Mouse (Mus musculus): ENCODE data around the gene Arhgap15. TPM values are rescaled to one million over a fixed set of nuclear protein-coding genes. Genes with fewer than 3 reads are reported as not detected.

Arhgap15 gene
- polyA plus RNA-seq, 1 experiment from 2014 or later: 0.95 TPM

- Histone ChIP-seq H3K4me1 (replicated peaks; ENCODE audit: control insufficient read depth, insufficient read depth, low read length) (no peaks in the 10 kb centered on the region; the same call in 1 of the 2 replicates), H3K9ac (replicated peaks; ENCODE audit: low read depth, low read length) (no peak overlapping the region), H3K4me2 (ENCODE audit: low read length) (no peak overlapping the region), H3K9me3 (ENCODE audit: control insufficient read depth, low read length) (no peaks in the 10 kb centered on the region), H3K36me3 (ENCODE audit: control insufficient read depth, insufficient read depth) (no peaks in the 10 kb centered on the region), H3K27me3 (replicated peaks; ENCODE audit: control insufficient read depth, insufficient read depth, low read length) (no peaks in the 10 kb centered on the region), H3K4me3 (replicated peaks; ENCODE audit: low read length) (no peak overlapping the region), H3K27ac (ENCODE audit: low read length) (no peak overlapping the region)
- 68% methylated on average over 2 of the region's 2 CpGs for WGBS
- no peak for ATAC-seq
Measured at GRCm38 (mm10) chr2:44411660-44412059, 663.0 kb downstream of the Arhgap15 start.

GRCm38 (mm10) chr2:44416331-44416730 lies 667.7 kb downstream of the Arhgap15 start:
- Histone ChIP-seq H3K36me3 (ENCODE audit: control insufficient read depth, insufficient read depth) (no peaks in the 10 kb centered on the region), H3K27ac (ENCODE audit: low read length) (no peak overlapping the region), H3K27me3 (replicated peaks; ENCODE audit: control insufficient read depth, insufficient read depth, low read length) (no peaks in the 10 kb centered on the region), H3K9ac (replicated peaks; ENCODE audit: low read depth, low read length) (no peak overlapping the region), H3K4me1 (replicated peaks; ENCODE audit: control insufficient read depth, insufficient read depth, low read length) (peaks cover 3% of the 10 kb centered on the region; the same call in 1 of the 2 replicates), H3K4me2 (ENCODE audit: low read length) (no peak overlapping the region), H3K9me3 (ENCODE audit: control insufficient read depth, low read length) (no peaks in the 10 kb centered on the region), H3K4me3 (replicated peaks; ENCODE audit: low read length) (no peak overlapping the region)
- no peak for ATAC-seq
- WGBS: 87% methylated on average over 4 of the region's 4 CpGs

DNA sequence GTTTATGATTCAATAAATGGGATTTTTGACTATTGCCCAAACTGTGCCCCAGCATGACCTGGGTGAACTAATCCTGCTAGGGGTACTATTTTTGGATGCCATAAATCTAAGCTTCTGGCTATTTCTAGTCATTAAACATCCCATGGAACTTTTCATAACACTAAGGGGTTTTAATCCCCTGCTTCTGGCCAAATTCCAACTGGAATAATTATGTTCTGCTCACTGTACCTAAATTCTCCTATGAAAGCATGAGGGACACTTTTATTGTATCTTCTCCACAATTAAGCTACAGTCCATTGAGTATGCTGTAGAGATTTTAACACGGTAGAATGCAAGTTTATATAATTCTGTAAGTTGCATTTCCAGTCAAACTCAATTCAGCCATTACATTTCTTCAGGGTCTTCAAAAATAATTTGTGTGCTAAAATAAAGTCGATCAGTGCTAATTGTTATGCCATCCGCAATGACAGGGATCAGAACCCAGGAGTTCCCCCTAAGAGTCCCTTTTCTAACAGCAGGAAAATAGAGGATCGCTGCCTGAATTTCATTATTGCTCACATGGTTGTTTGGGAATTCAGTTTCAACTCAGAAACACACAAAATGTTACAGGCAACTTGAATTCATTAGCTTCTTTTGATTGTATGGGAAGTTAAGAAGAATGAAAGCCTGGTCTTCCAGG lies 671.1 kb downstream of the Arhgap15 start:
- Histone ChIP-seq H3K4me3 (replicated peaks; ENCODE audit: low read length) (no peak overlapping the region), H3K36me3 (ENCODE audit: control insufficient read depth, insufficient read depth) (no peaks in the 10 kb centered on the region), H3K9me3 (ENCODE audit: control insufficient read depth, low read length) (no peaks in the 10 kb centered on the region), H3K4me2 (ENCODE audit: low read length) (no peak overlapping the region), H3K4me1 (replicated peaks; ENCODE audit: control insufficient read depth, insufficient read depth, low read length) (peaks cover 3% of the 10 kb centered on the region; the same call in 1 of the 2 replicates), H3K27me3 (replicated peaks; ENCODE audit: control insufficient read depth, insufficient read depth, low read length) (no peaks in the 10 kb centered on the region), H3K27ac (ENCODE audit: low read length) (no peak overlapping the region), H3K9ac (replicated peaks; ENCODE audit: low read depth, low read length) (no peak overlapping the region)
- WGBS: 32% methylated on average over 4 of the region's 4 CpGs
- no peak for ATAC-seq

DNA sequence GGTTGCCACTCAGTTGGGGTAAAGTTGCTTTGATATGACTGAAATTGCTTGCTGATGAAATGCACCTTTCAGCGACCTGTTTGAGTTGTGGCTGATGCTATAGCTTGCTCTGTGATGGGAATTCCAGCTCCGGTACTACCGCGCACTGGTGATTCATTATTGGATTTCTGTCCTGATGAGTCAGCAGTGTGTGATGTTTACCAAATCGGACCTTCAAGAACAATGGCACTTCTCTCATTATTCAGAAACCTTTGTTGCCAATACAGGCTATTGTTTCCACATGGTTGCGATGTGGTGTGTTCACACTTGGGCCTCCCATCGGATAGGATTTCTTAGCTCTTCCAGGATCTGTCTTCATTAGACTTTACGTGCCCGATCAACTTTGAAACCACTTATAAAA lies 681.9 kb downstream of the Arhgap15 start:
- Histone ChIP-seq H3K9me3 (ENCODE audit: control insufficient read depth, low read length) (no peaks in the 10 kb centered on the region), H3K4me1 (replicated peaks; ENCODE audit: control insufficient read depth, insufficient read depth, low read length) (no peaks in the 10 kb centered on the region), H3K36me3 (ENCODE audit: control insufficient read depth, insufficient read depth) (no peaks in the 10 kb centered on the region), H3K4me2 (ENCODE audit: low read length) (no peak overlapping the region), H3K4me3 (replicated peaks; ENCODE audit: low read length) (no peak overlapping the region), H3K27me3 (replicated peaks; ENCODE audit: control insufficient read depth, insufficient read depth, low read length) (no peaks in the 10 kb centered on the region), H3K27ac (ENCODE audit: low read length) (no peak overlapping the region), H3K9ac (replicated peaks; ENCODE audit: low read depth, low read length) (no peak overlapping the region)
- 64% methylated on average over 9 of the region's 9 CpGs for whole genome bisulfite sequencing
- no peak for ATAC-seq

DNA sequence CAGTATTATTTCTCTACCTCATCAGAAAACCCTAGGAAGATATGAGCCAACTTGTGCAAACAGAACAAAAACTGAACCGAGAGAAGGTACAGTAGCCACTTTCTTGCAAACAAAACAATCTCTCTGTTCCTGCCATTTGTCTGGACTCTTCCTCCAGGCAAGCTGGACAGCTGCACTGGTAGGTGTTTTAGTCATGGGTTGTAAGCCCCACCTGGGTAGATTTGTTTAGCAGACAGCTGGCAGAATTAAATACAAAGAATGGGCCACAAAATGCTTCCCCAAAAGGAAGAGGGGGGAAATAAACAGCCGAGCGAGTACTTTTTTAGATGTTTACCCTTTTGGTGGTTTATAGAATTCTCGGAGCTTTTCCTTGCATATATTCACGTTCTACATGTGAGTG lies 688.0 kb downstream of the Arhgap15 start:
- Histone ChIP-seq H3K4me2 (ENCODE audit: low read length) (no peak overlapping the region), H3K27ac (ENCODE audit: low read length) (no peak overlapping the region), H3K36me3 (ENCODE audit: control insufficient read depth, insufficient read depth) (no peaks in the 10 kb centered on the region), H3K9me3 (ENCODE audit: control insufficient read depth, low read length) (no peaks in the 10 kb centered on the region; the same call in 1 of the 2 replicates), H3K27me3 (replicated peaks; ENCODE audit: control insufficient read depth, insufficient read depth, low read length) (no peaks in the 10 kb centered on the region), H3K4me3 (replicated peaks; ENCODE audit: low read length) (no peak overlapping the region), H3K4me1 (replicated peaks; ENCODE audit: control insufficient read depth, insufficient read depth, low read length) (peaks cover 8% of the 10 kb centered on the region; the same call in 1 of the 2 replicates), H3K9ac (replicated peaks; ENCODE audit: low read depth, low read length) (no peak overlapping the region)
- ATAC-seq: no peak
- 76% methylated on average over 5 of the region's 5 CpGs for whole genome bisulfite sequencing

- Histone ChIP-seq H3K9me3 (ENCODE audit: control insufficient read depth, low read length) (peaks cover 7% of the 10 kb centered on the region), H3K27me3 (replicated peaks; ENCODE audit: control insufficient read depth, insufficient read depth, low read length) (no peaks in the 10 kb centered on the region), H3K4me1 (replicated peaks; ENCODE audit: control insufficient read depth, insufficient read depth, low read length) (peaks cover 8% of the 10 kb centered on the region; the same call in 1 of the 2 replicates), H3K36me3 (ENCODE audit: control insufficient read depth, insufficient read depth) (no peaks in the 10 kb centered on the region), H3K9ac (replicated peaks; ENCODE audit: low read depth, low read length) (no peak overlapping the region), H3K27ac (ENCODE audit: low read length) (no peak overlapping the region), H3K4me3 (replicated peaks; ENCODE audit: low read length) (no peak overlapping the region), H3K4me2 (ENCODE audit: low read length) (no peak overlapping the region)
- WGBS: 55% methylated on average over 8 of the region's 8 CpGs
- no peak for ATAC-seq
Measured at GRCm38 (mm10) chr2:44437496-44438057, 689.0 kb downstream of the Arhgap15 start.

DNA sequence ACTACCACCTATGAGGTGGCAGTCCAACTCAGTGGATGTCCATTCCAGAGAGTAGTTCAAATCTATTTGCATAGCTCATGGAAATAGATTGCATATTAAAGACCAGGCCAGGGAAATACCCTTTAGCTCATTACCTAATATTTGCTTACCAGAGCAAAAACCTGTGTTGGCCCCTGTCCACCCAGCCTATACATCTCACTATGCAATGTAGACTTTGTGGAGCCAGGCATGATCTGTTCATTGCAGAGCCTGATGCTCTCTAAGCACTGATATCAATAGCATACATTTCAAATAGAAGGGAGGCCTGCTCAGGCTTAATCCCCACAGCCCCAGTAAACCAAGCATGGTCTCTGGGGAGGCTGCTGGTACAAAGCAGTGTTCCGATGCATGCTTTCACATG lies 689.4 kb downstream of the Arhgap15 start:
- H3K36me3 ChIP-seq (ENCODE audit: control insufficient read depth, insufficient read depth): no peaks in the 10 kb centered on the region
- WGBS: 88% methylated on average over 1 of the region's 1 CpGs
- ATAC-seq: no peak
- peaks cover 8% of the 10 kb centered on the region; the same call in 1 of the 2 replicates for H3K4me1 ChIP-seq (replicated peaks; ENCODE audit: control insufficient read depth, insufficient read depth, low read length)
- no peaks in the 10 kb centered on the region for H3K27me3 ChIP-seq (replicated peaks; ENCODE audit: control insufficient read depth, insufficient read depth, low read length)
- no peak overlapping the region for H3K4me3 ChIP-seq (replicated peaks; ENCODE audit: low read length)
- no peak overlapping the region for H3K4me2 ChIP-seq (ENCODE audit: low read length)
- no peak overlapping the region for H3K9ac ChIP-seq (replicated peaks; ENCODE audit: low read depth, low read length)
- no peak overlapping the region for H3K27ac ChIP-seq (ENCODE audit: low read length)
- H3K9me3 ChIP-seq (ENCODE audit: control insufficient read depth, low read length): peaks cover 7% of the 10 kb centered on the region

GRCm38 (mm10) chr2:44444938-44445337 lies 696.3 kb downstream of the Arhgap15 start:
- Histone ChIP-seq H3K4me1 (replicated peaks; ENCODE audit: control insufficient read depth, insufficient read depth, low read length) (no peaks in the 10 kb centered on the region), H3K27ac (ENCODE audit: low read length) (no peak overlapping the region), H3K4me3 (replicated peaks; ENCODE audit: low read length) (no peak overlapping the region), H3K36me3 (ENCODE audit: control insufficient read depth, insufficient read depth) (no peaks in the 10 kb centered on the region), H3K27me3 (replicated peaks; ENCODE audit: control insufficient read depth, insufficient read depth, low read length) (no peaks in the 10 kb centered on the region), H3K4me2 (ENCODE audit: low read length) (no peak overlapping the region), H3K9ac (replicated peaks; ENCODE audit: low read depth, low read length) (no peak overlapping the region), H3K9me3 (ENCODE audit: control insufficient read depth, low read length) (peaks cover 7% of the 10 kb centered on the region)
- no peak for ATAC-seq
- 84% methylated on average over 2 of the region's 2 CpGs for WGBS

Data from forebrain, embryonic 16.5 days (tissue).